9 mouse cellular contexts compared by ENCODE assay signal in genomic region chr16:58669264-58669663, GRCm38 (mm10). TPM values are rescaled to one million over a fixed set of nuclear protein-coding genes. Genes with fewer than 3 reads are reported as not detected.
DNase-seq lines count a peak whose midpoint lies in the region; ATAC-seq lines count a peak whose summit lies in the region.
"Had no signal": no experiment of that assay in that cellular context is flagged by ENCODE, and none has a peak within 500 bp of the region (broad histone marks: within the 10 kb centered on the region; RNA-seq: fewer than 3 reads in every experiment).

No protein-coding gene starts in this region.

- peak; percentile 22 for ATAC-seq in common myeloid progenitor, adult 5-6 weeks (replicated peaks; ENCODE audit: low read depth, poor library complexity, severe bottlenecking)
- ATAC-seq in megakaryocyte-erythroid progenitor cell, adult 5-6 weeks (replicated peaks; ENCODE audit: low FRiP score, low TSS enrichment, poor library complexity, severe bottlenecking), result peak; percentile 67

- peak; percentile 85 for DNase-seq in heart, adult 11 months
- no peak for DNase-seq in heart, postnatal 25 days (ENCODE audit: low spot score)
- peak; percentile 22 for DNase-seq in heart, postnatal 4 days
- DNase-seq in frontal cortex, adult 2 months (ENCODE audit: extremely low spot score in 1 of 2, low spot score in 1 of 2), result no peak
- no peak for DNase-seq in urinary bladder, postnatal 4 days (ENCODE audit: low spot score in 2 of 2)
- DNase-seq in left cerebral cortex, postnatal 4 days, result no peak

- intact Hi-C loops in heart, postnatal 25 days (cut with DNase I), result no loop called here
- intact Hi-C loops in left cerebral cortex, postnatal 4 days (cut with DNase I), result no loop called here

RNA-seq across cellular contexts. Expression of gene Cpox, which starts 0.8 kb away (rescaled TPM):
- total RNA-seq in heart, postnatal 25 days (2021), result 10 to 100 TPM; 35.3 to 40.8 TPM
- total RNA-seq in common myeloid progenitor, adult 5-6 weeks (2017), result 57.3 and 76.1 TPM in 2 replicates
- 10 to 100 TPM; 17.5 to 18.0 TPM for total RNA-seq in heart, postnatal 4 days (2021)
- total RNA-seq in megakaryocyte-erythroid progenitor cell, adult 5-6 weeks (2014; fragmentation: Nextera tagmentation), result 250 and 314 TPM in 2 replicates
- 138 and 210 TPM in 2 replicates for total RNA-seq in megakaryocyte-erythroid progenitor cell, adult 5-6 weeks (2017)
- 26.8 and 27.6 TPM in 2 replicates for polyA plus RNA-seq in frontal cortex, adult 2 months (2012; rRNA removed)
- total RNA-seq in left cerebral cortex, postnatal 4 days (2021), result 10 to 100 TPM; 19.7 to 20.5 TPM

RNA-seq across cellular contexts. Expression of gene E330017A01Rik, which starts 30.7 kb away (rescaled TPM):
- not detected for total RNA-seq in heart, postnatal 25 days (2021)
- not detected in 2 replicates for total RNA-seq in common myeloid progenitor, adult 5-6 weeks (2017)
- total RNA-seq in heart, postnatal 4 days (2021), result not detected
- not detected in 2 replicates for total RNA-seq in megakaryocyte-erythroid progenitor cell, adult 5-6 weeks (2014; fragmentation: Nextera tagmentation)
- total RNA-seq in megakaryocyte-erythroid progenitor cell, adult 5-6 weeks (2017), result not detected in 2 replicates
- not detected in 2 replicates for polyA plus RNA-seq in frontal cortex, adult 2 months (2012; rRNA removed)
- not detected for total RNA-seq in left cerebral cortex, postnatal 4 days (2021)
- polyA plus RNA-seq: gonadal fat pad, adult 2 months had no signal

RNA-seq across cellular contexts. Expression of gene Gpr15, which starts 49.6 kb away (rescaled TPM):
- not detected for total RNA-seq in heart, postnatal 25 days (2021)
- not detected in 2 replicates for total RNA-seq in common myeloid progenitor, adult 5-6 weeks (2017)
- total RNA-seq in heart, postnatal 4 days (2021), result not detected
- not detected in 2 replicates for total RNA-seq in megakaryocyte-erythroid progenitor cell, adult 5-6 weeks (2014; fragmentation: Nextera tagmentation)
- not detected in 2 replicates for total RNA-seq in megakaryocyte-erythroid progenitor cell, adult 5-6 weeks (2017)
- 0.04 TPM in 1 of 2 replicates, not detected in the other for polyA plus RNA-seq in frontal cortex, adult 2 months (2012; rRNA removed)
- not detected for total RNA-seq in left cerebral cortex, postnatal 4 days (2021)
- polyA plus RNA-seq: gonadal fat pad, adult 2 months had no signal

RNA-seq across cellular contexts. Expression of gene Gm813, which starts 52.5 kb away (rescaled TPM):
- not detected for total RNA-seq in heart, postnatal 25 days (2021)
- total RNA-seq in common myeloid progenitor, adult 5-6 weeks (2017), result not detected in 2 replicates
- total RNA-seq in heart, postnatal 4 days (2021), result not detected
- total RNA-seq in megakaryocyte-erythroid progenitor cell, adult 5-6 weeks (2014; fragmentation: Nextera tagmentation), result not detected in 2 replicates
- total RNA-seq in megakaryocyte-erythroid progenitor cell, adult 5-6 weeks (2017), result not detected in 2 replicates
- polyA plus RNA-seq in frontal cortex, adult 2 months (2012; rRNA removed), result not detected in 2 replicates
- total RNA-seq in left cerebral cortex, postnatal 4 days (2021), result not detected
- polyA plus RNA-seq: gonadal fat pad, adult 2 months had no signal

RNA-seq across cellular contexts. Expression of gene Cldnd1, which starts 58.4 kb away (rescaled TPM):
- 10 to 100 TPM; 55.7 to 59.6 TPM for total RNA-seq in heart, postnatal 25 days (2021)
- total RNA-seq in common myeloid progenitor, adult 5-6 weeks (2017), result 24.0 TPM in 2 replicates
- total RNA-seq in heart, postnatal 4 days (2021), result 10 to 100 TPM; 73.2 to 79.4 TPM
- total RNA-seq in megakaryocyte-erythroid progenitor cell, adult 5-6 weeks (2014; fragmentation: Nextera tagmentation), result 40.0 and 41.1 TPM in 2 replicates
- total RNA-seq in megakaryocyte-erythroid progenitor cell, adult 5-6 weeks (2017), result 16.4 and 36.4 TPM in 2 replicates
- 119 and 121 TPM in 2 replicates for polyA plus RNA-seq in frontal cortex, adult 2 months (2012; rRNA removed)
- 100 to 1,000 TPM in 1 of 2 experiments, 10 to 100 TPM in 1; 93.9 to 111 TPM for total RNA-seq in left cerebral cortex, postnatal 4 days (2021)

Comparison
In these comparisons a context has a peak if more than half of its experiments do, and no peak if none do; other contexts are left out.
1. DNase-seq: peak in heart, adult 11 months (single experiment) and heart, postnatal 4 days (single experiment); none in heart, postnatal 25 days (single experiment), frontal cortex, adult 2 months (0 of 2), urinary bladder, postnatal 4 days (0 of 2) and left cerebral cortex, postnatal 4 days (single experiment).